Mouse (Mus musculus) B cell, adult 62 days (primary cell): Measurements from ENCODE around the gene Gm4884. TPM values are rescaled to one million over a fixed set of nuclear protein-coding genes. Genes with fewer than 3 reads are reported as not detected.

Source experiments
- total RNA-seq: library from RNA; stranded (reverse); gene quantifications from 4 replicates; pipeline ENCODE4 v1.2.4, GENCODE M21; 2023

The Gm4884 gene
- not detected in 4 replicates for total RNA-seq

DNA sequence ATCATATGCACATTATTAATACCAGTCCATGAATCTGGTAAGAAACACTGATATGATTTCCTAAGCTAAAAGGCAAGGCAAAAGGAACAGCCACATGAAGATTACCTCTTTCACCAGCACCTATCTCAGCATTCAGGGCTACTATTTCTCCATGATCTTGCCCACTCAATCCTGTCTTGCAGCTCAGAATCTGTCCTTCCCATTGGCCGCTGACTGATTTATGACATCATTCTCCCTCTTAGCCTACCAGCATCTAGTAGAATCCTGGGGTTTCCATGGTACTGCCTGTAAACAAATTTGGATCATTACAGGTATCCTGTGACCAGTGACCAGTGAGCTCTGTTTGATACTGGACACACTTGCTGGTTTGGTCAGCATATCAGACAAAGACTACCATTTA is at the start of gene Gm4884:
Gene Gm4884 (plus strand): TSS at position 301 of the 400 bp plus-strand sequence.

DNA sequence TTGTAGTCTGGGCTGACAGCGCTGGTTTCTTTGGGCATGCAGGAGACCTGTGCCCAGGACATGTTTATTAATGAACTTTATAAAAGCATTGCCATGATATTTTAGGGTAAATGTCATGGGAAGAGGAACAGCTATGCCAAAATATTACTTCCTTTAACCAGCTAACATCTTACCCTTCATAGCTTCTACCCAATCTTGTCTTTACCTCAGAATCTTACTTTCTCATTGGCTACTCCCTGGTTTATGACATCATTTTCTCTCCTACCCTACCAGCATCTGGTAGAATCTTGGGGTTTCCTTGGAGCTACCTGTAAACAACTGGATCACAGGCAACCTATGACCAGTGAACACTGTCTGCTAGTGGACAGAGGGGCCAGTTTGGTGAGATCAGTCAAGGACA is 45.3 kb upstream of the Gm4884 start, which contains the start of gene 4930433I11Rik:
Gene 4930433I11Rik (plus strand): TSS at position 301 of the 400 bp plus-strand sequence.

Other genes with a start within 250 kb of the Gm4884 start
- not detected in 4 replicates for gene Vstm2b, start 134.4 kb upstream of the Gm4884 start, total RNA-seq
- gene 4930433I11Rik, start 45.2 kb upstream of the Gm4884 start, total RNA-seq, result not detected in 4 replicates
- gene Gm5592, start 121.1 kb downstream of the Gm4884 start, total RNA-seq, result not detected in 4 replicates